Mouse (Mus musculus): Measurements from ENCODE around the gene Kri1. TPM values are rescaled to one million over a fixed set of nuclear protein-coding genes. Genes with fewer than 3 reads are reported as not detected.
"Not testable (repeated sequence)": the region's sequence is repeated elsewhere in the genome, so short reads cannot be mapped to it uniquely, and the experiment has no call there.

The Kri1 gene
- polyA plus RNA-seq, 1 experiment from 2014 or later: 13.6 TPM

GRCm38 (mm10) chr9:21314367-21315140, 26.8 kb upstream of the Kri1 start:
- Histone ChIP-seq H3K27me3 (replicated peaks) (peaks cover 21% of the 10 kb centered on the region), H3K36me3 (no peaks in the 10 kb centered on the region), H3K4me2 (no peak overlapping the region), H3K9me3 (replicated peaks) (peaks cover 7% of the 10 kb centered on the region; the same call in 1 of the 2 replicates), H3K27ac (ENCODE audit: poor library complexity, severe bottlenecking) (no peak overlapping the region), H3K4me1 (replicated peaks) (peaks cover 7% of the 10 kb centered on the region), H3K9ac (no peak overlapping the region; the same call in 1 of the 2 replicates), H3K4me3 (no peak overlapping the region)
- no peak for ATAC-seq (ENCODE audit: insufficient number of reproducible peaks, low FRiP score)
- 87% methylated on average over 9 of the region's 9 CpGs for WGBS

GRCm38 (mm10) chr9:21313394-21313793, 25.6 kb upstream of the Kri1 start:
- Histone ChIP-seq H3K9ac (no peak overlapping the region), H3K4me2 (no peak overlapping the region), H3K36me3 (no peaks in the 10 kb centered on the region), H3K4me3 (no peak overlapping the region), H3K27ac (ENCODE audit: poor library complexity, severe bottlenecking) (no peak overlapping the region), H3K9me3 (replicated peaks) (peaks cover 7% of the 10 kb centered on the region; the same call in 1 of the 2 replicates), H3K4me1 (replicated peaks) (peaks cover 7% of the 10 kb centered on the region), H3K27me3 (replicated peaks) (peaks cover 21% of the 10 kb centered on the region)
- 5% methylated on average over 11 of the region's 11 CpGs for WGBS
- ATAC-seq (ENCODE audit: insufficient number of reproducible peaks, low FRiP score): peak; percentile 85

GRCm38 (mm10) chr9:21312134-21312533, 24.4 kb upstream of the Kri1 start, which contains the start of gene Ap1m2:
Ap1m2 (minus strand) TSS chr9:21312337.
- Histone ChIP-seq H3K36me3 (no peaks in the 10 kb centered on the region), H3K27me3 (replicated peaks) (peaks cover 21% of the 10 kb centered on the region), H3K4me2 (peak within 1 kb of the TSS; percentile 50), H3K9ac (0 out of 2 replicates have a peak within 1 kb of the TSS, but pooled peaks have one; percentile 22), H3K4me1 (replicated peaks) (peaks cover 7% of the 10 kb centered on the region), H3K9me3 (replicated peaks) (peaks cover 7% of the 10 kb centered on the region; the same call in 1 of the 2 replicates), H3K4me3 (peak within 1 kb of the TSS; percentile 11), H3K27ac (ENCODE audit: poor library complexity, severe bottlenecking) (no peak within 1 kb of the TSS)
- ATAC-seq (ENCODE audit: insufficient number of reproducible peaks, low FRiP score): no peak
- 11% methylated on average over 31 of the region's 35 CpGs for WGBS

GRCm38 (mm10) chr9:21311695-21312094, 23.9 kb upstream of the Kri1 start:
- no peak for ATAC-seq (ENCODE audit: insufficient number of reproducible peaks, low FRiP score)
- Histone ChIP-seq H3K9ac (0 out of 2 replicates have a peak overlapping the region, but pooled peaks have one; percentile 22), H3K4me1 (replicated peaks) (peaks cover 7% of the 10 kb centered on the region), H3K4me3 (no peak overlapping the region; the same call in 1 of the 2 replicates), H3K27me3 (replicated peaks) (peaks cover 21% of the 10 kb centered on the region), H3K36me3 (no peaks in the 10 kb centered on the region), H3K27ac (ENCODE audit: poor library complexity, severe bottlenecking) (no peak overlapping the region), H3K4me2 (0 out of 2 replicates have a peak overlapping the region, but pooled peaks have one; percentile 50), H3K9me3 (replicated peaks) (peaks cover 7% of the 10 kb centered on the region; the same call in 1 of the 2 replicates)
- 28% methylated on average over 7 of the region's 7 CpGs for WGBS

GRCm38 (mm10) chr9:21309150-21309741, 21.5 kb upstream of the Kri1 start:
- H3K4me2 ChIP-seq: no peak overlapping the region
- H3K4me1 ChIP-seq (replicated peaks): peaks cover 10% of the 10 kb centered on the region
- no peaks in the 10 kb centered on the region for H3K36me3 ChIP-seq
- no peak overlapping the region for H3K4me3 ChIP-seq
- H3K27ac ChIP-seq (ENCODE audit: poor library complexity, severe bottlenecking): no peak overlapping the region
- peaks cover 21% of the 10 kb centered on the region for H3K27me3 ChIP-seq (replicated peaks)
- 61% methylated on average over 15 of the region's 15 CpGs for WGBS
- no peak for ATAC-seq (ENCODE audit: insufficient number of reproducible peaks, low FRiP score)
- H3K9ac ChIP-seq: no peak overlapping the region
- peaks cover 7% of the 10 kb centered on the region; the same call in 1 of the 2 replicates for H3K9me3 ChIP-seq (replicated peaks)

GRCm38 (mm10) chr9:21305065-21305464, 17.3 kb upstream of the Kri1 start:
- Histone ChIP-seq H3K4me3 (no peak overlapping the region), H3K27me3 (replicated peaks) (no peaks in the 10 kb centered on the region), H3K4me1 (replicated peaks) (peaks cover 3% of the 10 kb centered on the region; the same call in 1 of the 2 replicates), H3K9ac (no peak overlapping the region), H3K27ac (ENCODE audit: poor library complexity, severe bottlenecking) (no peak overlapping the region), H3K36me3 (no peaks in the 10 kb centered on the region), H3K9me3 (replicated peaks) (no peaks in the 10 kb centered on the region), H3K4me2 (no peak overlapping the region)
- WGBS: 60% methylated on average over 7 of the region's 7 CpGs
- ATAC-seq (ENCODE audit: insufficient number of reproducible peaks, low FRiP score): no peak

GRCm38 (mm10) chr9:21299014-21299413, 11.2 kb upstream of the Kri1 start:
- H3K9me3 ChIP-seq (replicated peaks): no peaks in the 10 kb centered on the region
- ATAC-seq (ENCODE audit: insufficient number of reproducible peaks, low FRiP score): no peak
- no peak overlapping the region for H3K4me2 ChIP-seq
- H3K4me1 ChIP-seq (replicated peaks): no peaks in the 10 kb centered on the region
- no peaks in the 10 kb centered on the region for H3K36me3 ChIP-seq
- no peaks in the 10 kb centered on the region for H3K27me3 ChIP-seq (replicated peaks)
- no peak overlapping the region for H3K9ac ChIP-seq
- H3K4me3 ChIP-seq: no peak overlapping the region
- H3K27ac ChIP-seq (ENCODE audit: poor library complexity, severe bottlenecking): no peak overlapping the region
- WGBS: 79% methylated on average over 10 of the region's 10 CpGs

- H3K4me3 ChIP-seq: no peak overlapping the region
- no peaks in the 10 kb centered on the region for H3K9me3 ChIP-seq (replicated peaks)
- no peak for ATAC-seq (ENCODE audit: insufficient number of reproducible peaks, low FRiP score)
- WGBS: 91% methylated on average over 3 of the region's 3 CpGs
- H3K9ac ChIP-seq: no peak overlapping the region
- H3K4me2 ChIP-seq: no peak overlapping the region
- no peak overlapping the region for H3K27ac ChIP-seq (ENCODE audit: poor library complexity, severe bottlenecking)
- H3K4me1 ChIP-seq (replicated peaks): peaks cover 18% of the 10 kb centered on the region
- H3K36me3 ChIP-seq: peaks cover 7% of the 10 kb centered on the region; the same call in 1 of the 2 replicates
- H3K27me3 ChIP-seq (replicated peaks): no peaks in the 10 kb centered on the region
These were observed 4.5 kb upstream of the Kri1 start for GRCm38 (mm10) chr9:21292271-21292670.

GRCm38 (mm10) chr9:21291868-21292267, 4.1 kb upstream of the Kri1 start:
- peak overlapping the region; percentile 62 for H3K9ac ChIP-seq

GRCm38 (mm10) chr9:21291022-21291787, 3.4 kb upstream of the Kri1 start, which contains the start of gene Cdkn2d:
Cdkn2d (minus strand) TSS chr9:21291407.
- ATAC-seq (ENCODE audit: insufficient number of reproducible peaks, low FRiP score): peak; percentile 95
- Histone ChIP-seq H3K4me2 (peak within 1 kb of the TSS; percentile 87), H3K36me3 (peaks cover 7% of the 10 kb centered on the region; the same call in 1 of the 2 replicates), H3K9ac (peak within 1 kb of the TSS; percentile 78), H3K27ac (ENCODE audit: poor library complexity, severe bottlenecking) (peak within 1 kb of the TSS; percentile 85), H3K4me1 (replicated peaks) (peaks cover 29% of the 10 kb centered on the region), H3K4me3 (peak within 1 kb of the TSS; percentile 65), H3K9me3 (replicated peaks) (no peaks in the 10 kb centered on the region), H3K27me3 (replicated peaks) (no peaks in the 10 kb centered on the region)
- whole genome bisulfite sequencing: under 1% methylated on average over 49 of the region's 51 CpGs

More at GRCm38 (mm10) chr9:21291868-21292267, 4.1 kb upstream of the Kri1 start:
- not testable (repeated sequence) for ATAC-seq (ENCODE audit: insufficient number of reproducible peaks, low FRiP score); H3K27me3 ChIP-seq (replicated peaks); H3K9me3 ChIP-seq (replicated peaks); H3K36me3 ChIP-seq
- peak overlapping the region; percentile 65 for H3K4me2 ChIP-seq
- peak overlapping the region; percentile 85 for H3K27ac ChIP-seq (ENCODE audit: poor library complexity, severe bottlenecking)
- WGBS: 14% methylated on average over 7 of the region's 7 CpGs
- peaks cover 22% of the 10 kb centered on the region for H3K4me1 ChIP-seq (replicated peaks)
- H3K4me3 ChIP-seq: peak overlapping the region; percentile 45

Data from heart, embryonic 12.5 days (tissue).